Mouse (Mus musculus) kidney, adult 2 months (tissue): Measurements from ENCODE around the gene Rcor2.

Experiments
- CTCF ChIP-seq: fragments of 200-500 bp; conservative IDR thresholded peaks from 2 replicates; pipeline ENCODE4 v1.5.1; 2011; ENCODE audit warnings: low read depth, mild to moderate bottlenecking, control low read depth, low read length, moderate library complexity, mixed read lengths; ENCODE audit not compliant: insufficient read depth, insufficient read length
- POLR2A ChIP-seq: fragments of 200-500 bp; IDR thresholded peaks from one replicate; pipeline ENCODE4 v1.6.1; 2011; ENCODE audit warnings: low read depth, low read length, control low read depth

- TF ChIP-seq POLR2A (no peak), CTCF (no peak)
These were observed 5.6 kb upstream of the Rcor2 start for GRCm38 (mm10) chr19:7261476-7261875.
